Mouse (Mus musculus) heart, embryonic 14.5 days (tissue): ENCODE data around the gene Nt5c3. TPM values are rescaled to one million over a fixed set of nuclear protein-coding genes. Genes with fewer than 3 reads are reported as not detected.

Experiments used
- ATAC-seq: fragments of 200-750 bp; cut with Nextera tagmentation; 2 replicates; pipeline ENCODE4 v1.8.0; 2017; ENCODE audit warnings: low read depth, moderate TSS enrichment; ENCODE audit not compliant: insufficient number of reproducible peaks, insufficient read depth, low FRiP score
- H3K27ac ChIP-seq, 2 experiments: fragments of 200-500 bp in 1 of 2; fragments of 300-500 bp in 1 of 2; sonication (generic) in 1 of 2; replicated peaks in 1 of 2; 2 replicates each; pipeline ENCODE4 v1.5.1; 2012 to 2014; ENCODE audit warnings: low read depth in 2 of 2, low read length in 2 of 2, control low read depth in 1 of 2, mild to moderate bottlenecking in 1 of 2, mixed read lengths in 1 of 2; ENCODE audit not compliant: control insufficient read depth in 1 of 2, insufficient read depth in 1 of 2
- H3K27me3 ChIP-seq: fragments of 300-500 bp; sonication (generic); 2 replicates; pipeline ENCODE4 v1.6.1; 2014; ENCODE audit warnings: mild to moderate bottlenecking, low read length, control low read depth; ENCODE audit not compliant: control insufficient read depth, insufficient read depth
- H3K36me3 ChIP-seq: fragments of 300-500 bp; sonication (generic); 2 replicates; pipeline ENCODE4 v1.6.1; 2014; ENCODE audit warnings: mild to moderate bottlenecking, control low read depth, low read length, mixed read lengths; ENCODE audit not compliant: control insufficient read depth, insufficient read depth
- H3K4me1 ChIP-seq, 2 experiments: fragments of 200-500 bp in 1 of 2; fragments of 300-500 bp in 1 of 2; sonication (generic) in 1 of 2; 2 replicates each; pipeline ENCODE4 v1.6.1; 2012 to 2014; ENCODE audit warnings: low read length in 2 of 2, control low read depth in 1 of 2, mixed read lengths in 1 of 2; ENCODE audit not compliant: control insufficient read depth in 2 of 2, insufficient read depth in 2 of 2
- H3K4me2 ChIP-seq: fragments of 300-500 bp; sonication (generic); 2 replicates; pipeline ENCODE4 v1.6.1; 2014; ENCODE audit warnings: mild to moderate bottlenecking, low read length
- H3K4me3 ChIP-seq, 2 experiments: fragments of 200-500 bp in 1 of 2; fragments of 300-500 bp in 1 of 2; sonication (generic) in 1 of 2; 2 replicates each; pipeline ENCODE4 v1.5.1; 2012 to 2014; ENCODE audit warnings: low read length in 2 of 2, mild to moderate bottlenecking in 2 of 2, control low read depth in 1 of 2, low read depth in 1 of 2, moderate library complexity in 1 of 2; ENCODE audit not compliant: control insufficient read depth in 1 of 2, insufficient read depth in 1 of 2
- H3K9ac ChIP-seq: fragments of 300-500 bp; sonication (generic); 2 replicates; pipeline ENCODE4 v1.6.1; 2014; ENCODE audit warnings: mild to moderate bottlenecking, low read length
- H3K9me3 ChIP-seq: fragments of 300-500 bp; sonication (generic); 2 replicates; pipeline ENCODE4 v1.6.1; 2016; ENCODE audit warnings: low read length, control low read depth; ENCODE audit not compliant: control insufficient read depth
- WGBS: fragments of 180-500 bp; shearing (Covaris S2); extraction: QIAGEN DNeasy Blood & Tissue Kit; methylation state at CpG from one replicate; pipeline ENCODE4 v1.1.7; 2014; 5-methylcytosine and 5-hydroxymethylcytosine counted together
- polyA plus RNA-seq: library from polyadenylated mRNA; unstranded; fragments of >200 nt; fragmentation: Nextera tagmentation; extraction: Ambion mirVana; gene quantifications from 2 replicates; pipeline ENCODE4 v1.2.1, GENCODE M21; 2014

The Nt5c3 gene
- polyA plus RNA-seq, 1 experiment from 2014 or later = 74.8 TPM

- H3K9me3 ChIP-seq = no peaks in the 10 kb centered on the region
- no peaks in the 10 kb centered on the region for H3K27me3 ChIP-seq
- no peak overlapping the region for H3K4me3 ChIP-seq
- no peak overlapping the region for H3K9ac ChIP-seq
- WGBS = 15% methylated on average over 12 of the region's 12 CpGs
- no peaks in the 10 kb centered on the region for H3K36me3 ChIP-seq
- ATAC-seq = no peak
- H3K4me1 ChIP-seq = peaks cover 18 to 44% of the 10 kb centered on the region in 2 experiments
- peak overlapping the region; percentile 26 for H3K4me2 ChIP-seq
- peak overlapping the region; percentile 1 to 49; a peak in 3 of 4 replicates for H3K27ac ChIP-seq
These were observed 3.3 kb downstream of the Nt5c3 start for GRCm38 (mm10) chr6:56920222-56921092.

DNA sequence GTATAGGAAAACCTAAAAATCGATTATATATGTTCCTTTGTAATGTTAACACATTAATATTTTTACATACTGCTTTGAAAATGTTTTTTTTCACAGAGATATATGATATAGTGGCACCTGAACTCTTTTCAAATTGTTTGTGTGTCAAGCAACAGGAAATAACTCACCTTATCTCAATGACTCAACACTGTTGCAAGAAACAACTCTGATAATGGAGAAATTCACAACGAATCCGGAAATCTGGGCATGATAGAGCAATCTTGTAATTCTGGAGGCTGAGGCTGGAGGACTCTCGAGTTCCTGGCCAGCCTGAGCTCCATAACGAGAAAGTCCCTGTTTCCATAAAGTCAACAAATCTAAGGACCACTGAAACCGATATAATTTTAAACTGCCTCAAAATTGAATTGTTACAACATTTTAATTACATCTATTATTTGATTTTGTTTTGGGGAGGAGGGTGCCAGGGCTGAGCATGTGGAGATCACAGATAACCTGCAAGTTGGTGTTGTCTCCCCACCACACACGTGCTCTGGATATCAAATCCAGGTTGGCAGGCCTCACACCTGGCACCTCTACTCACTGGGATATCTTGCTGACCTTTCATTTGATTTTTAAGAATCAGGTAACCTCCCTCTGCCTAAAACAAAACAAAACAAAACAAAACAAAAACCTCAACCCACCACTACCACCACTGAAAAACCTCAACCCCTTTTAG lies 4.2 kb downstream of the Nt5c3 start:
- Histone ChIP-seq H3K9me3 (no peaks in the 10 kb centered on the region), H3K4me3 (no peak overlapping the region; a peak in 1 of 4 replicates), H3K27ac (peak overlapping the region in 1 of 2 experiments; percentile 1; a peak in 2 of 4 replicates), H3K4me2 (peak overlapping the region; percentile 26; the same call in 1 of the 2 replicates), H3K36me3 (no peaks in the 10 kb centered on the region), H3K9ac (no peak overlapping the region), H3K27me3 (no peaks in the 10 kb centered on the region), H3K4me1 (peaks cover 18 to 44% of the 10 kb centered on the region in 2 experiments)
- WGBS = 64% methylated on average over 7 of the region's 7 CpGs
- ATAC-seq = no peak

GRCm38 (mm10) chr6:56917578-56918368 lies 6.0 kb downstream of the Nt5c3 start:
- Histone ChIP-seq H3K27me3 (no peaks in the 10 kb centered on the region), H3K9ac (0 out of 2 replicates have a peak overlapping the region, but pooled peaks have one; percentile 21), H3K27ac (peak overlapping the region; percentile 29 to 60), H3K4me3 (no peak overlapping the region), H3K4me1 (peaks cover 18 to 42% of the 10 kb centered on the region in 2 experiments), H3K4me2 (peak overlapping the region; percentile 27), H3K9me3 (no peaks in the 10 kb centered on the region), H3K36me3 (no peaks in the 10 kb centered on the region)
- WGBS = 40% methylated on average over 12 of the region's 12 CpGs
- no peak for ATAC-seq

DNA sequence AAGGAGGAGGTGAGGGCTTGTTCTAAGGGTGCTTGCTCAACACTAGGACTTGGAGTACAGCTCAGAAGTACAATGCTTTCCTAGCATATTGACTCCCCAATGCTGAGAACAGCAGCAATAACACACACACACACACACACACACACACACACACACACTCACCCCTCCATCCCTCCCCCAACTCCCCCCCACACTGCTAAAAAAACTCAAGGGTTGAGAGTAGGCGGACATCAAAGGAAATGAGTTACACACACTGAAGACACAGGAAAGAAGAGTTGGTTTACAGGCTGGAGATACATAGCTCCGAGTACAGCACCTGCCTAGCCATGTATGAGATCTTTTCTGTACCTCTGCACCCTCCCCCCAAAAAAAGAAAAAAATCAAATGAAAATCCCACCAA lies 7.5 kb downstream of the Nt5c3 start:
- H3K9ac ChIP-seq = no peak overlapping the region
- no peaks in the 10 kb centered on the region for H3K9me3 ChIP-seq
- H3K27ac ChIP-seq = no peak overlapping the region
- H3K4me1 ChIP-seq = peaks cover 18 to 39% of the 10 kb centered on the region in 2 experiments
- WGBS = 50% methylated on average over 2 of the region's 2 CpGs
- H3K27me3 ChIP-seq = no peaks in the 10 kb centered on the region
- H3K36me3 ChIP-seq = no peaks in the 10 kb centered on the region
- ATAC-seq = no peak
- H3K4me2 ChIP-seq = peak overlapping the region; percentile 8; the same call in 1 of the 2 replicates
- H3K4me3 ChIP-seq = no peak overlapping the region

DNA sequence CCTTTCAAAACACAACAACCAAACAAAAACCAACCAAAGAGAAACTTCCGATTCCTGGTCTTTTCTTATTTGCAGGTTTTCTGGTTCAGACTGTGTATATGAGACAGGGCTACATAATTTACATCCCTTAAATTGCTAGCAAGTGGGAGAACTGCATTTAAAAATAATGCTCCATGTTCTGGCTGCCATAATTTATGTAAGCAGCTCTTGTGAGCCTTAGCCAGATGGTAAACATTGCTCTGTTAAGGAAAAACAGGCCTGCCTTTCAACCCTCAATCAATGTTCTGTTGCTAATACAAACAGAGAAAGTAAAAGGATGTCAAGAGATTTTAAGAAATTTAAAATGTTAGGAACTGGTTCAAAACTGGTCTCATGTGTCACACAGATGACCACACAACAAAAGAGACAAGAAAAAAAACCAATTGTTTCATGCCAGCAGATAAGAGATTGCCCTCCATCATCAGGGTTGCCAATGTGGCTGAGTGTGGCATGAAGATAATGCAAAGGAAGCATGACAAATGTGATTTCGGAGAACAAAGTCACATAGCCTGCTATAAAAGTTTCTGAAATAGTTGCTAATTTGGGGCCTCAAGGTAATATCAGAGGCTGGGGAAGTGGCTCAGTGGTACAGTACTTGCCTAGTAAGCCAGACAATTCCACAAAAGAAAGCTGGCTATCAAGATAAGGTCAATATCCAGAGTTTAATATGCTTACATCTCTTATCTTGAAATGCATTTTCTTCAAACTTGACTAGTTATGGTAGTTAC lies 10.5 kb downstream of the Nt5c3 start:
- Histone ChIP-seq H3K27me3 (no peaks in the 10 kb centered on the region), H3K4me1 (peaks cover 7 to 17% of the 10 kb centered on the region in 2 experiments), H3K4me2 (no peak overlapping the region), H3K27ac (no peak overlapping the region), H3K4me3 (no peak overlapping the region), H3K9me3 (no peaks in the 10 kb centered on the region), H3K36me3 (no peaks in the 10 kb centered on the region), H3K9ac (no peak overlapping the region)
- ATAC-seq = no peak
- 80% methylated on average over 2 of the region's 2 CpGs for WGBS

- no peak overlapping the region for H3K27ac ChIP-seq
- no peaks in the 10 kb centered on the region for H3K9me3 ChIP-seq
- ATAC-seq = no peak
- H3K27me3 ChIP-seq = no peaks in the 10 kb centered on the region
- H3K4me2 ChIP-seq = no peak overlapping the region
- H3K9ac ChIP-seq = no peak overlapping the region
- H3K4me1 ChIP-seq = no peaks in the 10 kb centered on the region; a peak in 1 of 4 replicates
- H3K4me3 ChIP-seq = no peak overlapping the region
- no peaks in the 10 kb centered on the region for H3K36me3 ChIP-seq
- WGBS = 69% methylated on average over 2 of the region's 2 CpGs
These were observed 12.8 kb downstream of the Nt5c3 start for GRCm38 (mm10) chr6:56910910-56911309.
